Mouse (Mus musculus): Measurements from ENCODE around the gene Pigz.

The Pigz gene

DNA sequence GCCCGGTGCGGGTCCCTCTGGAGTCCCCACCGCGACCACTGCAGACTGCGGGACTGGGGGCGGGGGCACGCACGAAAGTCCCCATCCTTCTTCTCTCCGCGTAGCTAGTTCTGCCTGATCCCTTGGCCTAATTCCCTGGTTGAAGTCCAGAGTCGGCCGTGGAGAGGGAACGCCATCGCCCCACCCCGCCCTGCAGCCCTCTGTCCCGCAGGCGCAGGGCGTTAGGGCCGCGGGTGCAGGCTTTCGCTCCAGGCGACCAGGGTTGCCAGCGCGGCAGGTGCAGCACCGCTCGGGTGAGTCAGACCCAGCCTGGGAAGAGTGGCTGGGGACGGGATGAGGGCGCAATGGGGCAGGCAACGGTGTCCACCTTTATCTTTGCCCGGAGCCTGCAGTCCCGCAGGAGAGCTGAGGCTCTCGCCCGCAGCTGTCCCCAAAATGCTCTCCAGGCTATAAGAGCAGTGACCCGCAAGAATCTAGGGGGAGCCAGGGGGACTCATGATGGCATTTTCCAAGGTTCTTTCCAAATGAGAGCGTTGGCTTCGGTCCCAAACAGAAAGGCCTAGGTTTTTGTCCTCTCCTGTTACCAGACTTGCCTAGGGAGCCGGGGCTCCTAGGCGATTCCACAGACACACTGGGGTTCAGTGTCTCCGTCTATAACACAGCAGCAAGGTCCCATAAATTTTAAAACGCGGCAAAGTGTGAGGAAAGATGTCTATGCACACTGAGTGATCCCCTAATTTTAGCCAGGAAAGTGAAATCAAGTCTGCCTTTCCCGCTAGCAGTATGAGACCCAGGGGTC, at the start of gene Pigz:
TSS of gene Pigz (plus strand) at position 101 of the 799 bp plus-strand sequence.
- peak; percentile 55 for DNase-seq

- DNase-seq, result no peak
Observed at GRCm38 (mm10) chr16:31883902-31884301, 49.7 kb upstream of the Pigz start.

DNA sequence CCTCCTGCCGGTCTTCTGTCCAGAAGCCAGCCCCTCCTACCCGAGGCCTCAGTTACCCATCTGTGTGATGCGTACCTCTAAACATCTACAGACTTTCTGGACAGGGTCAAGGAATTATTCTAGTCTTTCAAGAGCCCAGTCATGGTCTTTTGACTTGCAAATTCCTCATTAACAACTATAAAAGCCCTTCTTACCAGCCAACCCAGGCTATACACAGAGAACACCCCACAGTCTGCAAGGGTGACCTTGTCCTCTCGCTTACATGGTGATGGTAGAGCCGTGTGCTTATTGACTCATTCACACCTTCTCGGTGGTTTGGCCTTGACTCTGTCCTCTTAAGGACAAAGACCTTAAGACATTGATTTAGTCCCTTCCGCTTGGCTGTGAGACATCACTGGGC, 42.7 kb upstream of the Pigz start:
- no peak for DNase-seq

GRCm38 (mm10) chr16:31893396-31894141, 40.1 kb upstream of the Pigz start:
- DNase-seq, result no peak

DNA sequence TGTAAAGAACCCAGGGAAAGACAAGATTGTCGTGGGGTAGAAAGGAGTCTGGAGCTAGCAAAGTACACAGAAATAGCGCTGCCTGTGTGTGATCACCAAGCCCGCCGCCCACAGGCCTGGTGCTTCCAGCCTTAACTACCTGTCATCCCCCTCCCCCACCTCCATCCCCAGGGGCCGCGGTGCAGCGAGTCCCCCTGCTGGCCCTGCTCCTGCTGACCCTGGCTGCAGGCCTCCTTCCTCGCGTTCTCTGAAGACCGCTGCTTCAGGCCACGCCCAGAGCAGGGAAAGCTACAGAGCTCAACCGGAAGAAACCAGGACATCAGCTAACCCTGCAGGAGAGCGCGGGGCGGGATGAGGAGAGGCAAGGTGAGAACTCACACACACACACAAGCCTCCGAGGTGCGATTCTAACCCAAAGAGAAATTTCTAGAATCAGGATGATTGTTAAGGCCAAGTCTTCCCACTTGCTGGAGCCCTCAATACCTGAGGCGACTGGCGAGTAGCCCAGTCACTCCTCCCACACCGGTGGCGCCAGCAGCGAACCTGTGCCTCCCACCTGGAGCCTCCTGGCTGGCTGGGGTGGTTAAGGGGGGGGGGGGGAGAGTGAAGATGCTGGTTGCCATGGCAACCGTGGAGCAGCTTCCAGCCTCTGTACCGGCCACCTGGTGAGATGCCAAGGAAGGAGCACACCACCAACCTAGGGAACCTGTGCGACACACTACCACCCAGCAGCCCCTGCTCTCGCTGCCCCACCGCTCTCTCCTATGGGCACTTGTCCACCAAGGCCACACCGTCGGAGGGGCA, 36.5 kb upstream of the Pigz start:
- DNase-seq, result peak; percentile 61

- DNase-seq, result peak; percentile 72
Observed at GRCm38 (mm10) chr16:31898546-31899326, 34.9 kb upstream of the Pigz start.

DNA sequence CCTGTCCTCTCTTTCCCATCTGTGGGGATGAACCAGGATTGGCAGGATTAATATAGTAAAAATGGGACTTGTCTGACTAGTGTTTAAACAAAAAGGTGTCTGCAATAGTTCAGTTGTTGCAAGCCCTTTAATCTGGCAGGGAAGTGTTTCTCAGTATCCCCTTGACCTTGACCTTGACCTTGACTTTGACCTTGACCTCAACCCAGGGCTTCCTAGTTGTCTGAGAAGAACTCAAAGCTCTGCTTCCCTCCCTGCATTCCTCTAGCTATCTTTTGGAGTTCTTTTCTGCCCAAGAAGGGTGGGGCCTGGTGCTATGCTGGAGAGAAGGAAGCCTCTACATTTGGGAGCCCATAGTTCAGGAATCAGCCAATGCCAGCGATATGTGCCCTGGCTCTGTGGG, 31.8 kb upstream of the Pigz start:
- no peak for DNase-seq

DNA sequence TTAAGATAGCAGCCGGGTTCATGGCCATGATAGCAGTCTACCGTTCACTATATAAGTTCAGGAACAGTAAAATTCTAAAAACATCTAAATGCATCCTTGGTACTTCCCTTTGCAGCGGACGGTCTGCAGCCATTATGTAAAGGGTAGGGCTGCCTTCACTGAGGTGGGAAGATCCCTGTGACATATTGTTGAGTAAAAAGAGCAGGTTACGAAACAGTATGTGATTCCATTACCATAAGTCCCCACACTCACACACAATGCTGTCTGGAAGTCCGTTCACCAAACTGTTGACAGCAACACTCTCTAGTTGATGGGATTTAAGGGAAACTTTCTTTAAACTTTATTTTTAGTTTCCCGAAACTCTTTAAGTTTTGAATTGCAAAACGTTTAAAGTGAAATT, 30.4 kb upstream of the Pigz start:
- DNase-seq, result no peak

DNA sequence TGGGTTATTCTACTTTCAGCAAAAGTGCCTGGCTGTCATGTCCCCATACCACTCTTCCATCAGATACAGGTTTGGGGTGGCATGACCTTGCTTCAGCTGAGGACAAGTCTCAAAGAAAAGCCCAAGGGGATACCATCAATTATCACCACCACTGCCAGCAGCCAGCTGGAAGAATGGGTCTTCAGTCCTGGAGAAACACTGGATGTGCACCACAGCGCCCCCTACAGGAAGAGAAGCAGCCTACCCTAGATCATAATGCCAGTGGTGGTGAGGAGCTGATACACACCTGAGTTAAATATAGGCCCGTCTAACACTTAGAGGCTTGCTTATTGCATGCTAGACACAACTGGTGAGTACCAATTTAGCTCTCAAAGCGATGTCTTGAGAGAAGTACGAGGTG, 28.3 kb upstream of the Pigz start:
- DNase-seq, result no peak

DNA sequence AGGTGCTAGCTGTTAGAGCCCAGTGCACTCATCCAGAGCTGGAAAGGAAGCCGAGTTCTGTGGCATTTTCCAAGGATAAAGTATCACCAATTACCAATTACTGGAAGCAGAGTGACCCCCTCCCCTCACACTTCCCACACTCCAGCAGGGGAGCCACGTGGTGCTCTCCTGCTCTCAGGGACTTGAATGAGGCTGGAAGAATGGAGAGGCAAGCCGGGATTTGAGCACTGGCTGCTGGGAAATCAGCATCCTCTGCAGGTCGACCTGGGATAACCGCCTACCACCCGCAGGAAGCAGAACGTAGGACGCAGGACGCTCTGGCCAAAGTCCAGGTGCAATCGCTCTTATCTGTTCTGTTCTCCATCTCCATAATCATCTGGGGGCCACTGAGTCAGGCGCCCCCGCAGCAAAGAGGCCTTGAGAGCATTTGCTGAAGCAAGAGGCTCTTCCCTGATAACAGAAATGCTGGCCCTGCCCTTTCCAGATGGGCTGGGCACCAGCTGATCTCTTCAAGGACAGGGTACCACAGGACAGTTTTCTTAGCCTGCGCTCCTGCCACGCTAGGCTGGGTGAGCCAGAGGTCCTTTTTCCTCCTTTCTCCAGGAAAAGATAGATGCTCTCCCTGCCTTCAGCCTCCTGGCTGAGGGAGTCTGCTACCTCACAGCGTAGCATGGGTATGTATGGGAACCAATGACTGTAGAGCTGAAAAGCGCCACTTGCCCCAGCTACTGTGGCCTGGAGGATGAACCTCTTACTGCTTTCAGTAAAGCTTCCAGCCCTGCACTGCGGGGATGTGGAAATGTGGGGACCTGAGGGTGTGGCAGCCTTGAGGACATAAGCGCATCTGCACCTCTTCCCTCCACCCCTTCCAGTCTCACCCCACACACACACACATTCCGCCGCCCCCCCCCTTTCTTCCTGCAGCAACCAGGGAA, 27.5 kb upstream of the Pigz start:
- no peak for DNase-seq

- no peak for DNase-seq
Observed at GRCm38 (mm10) chr16:31906896-31907295, 26.8 kb upstream of the Pigz start.

DNA sequence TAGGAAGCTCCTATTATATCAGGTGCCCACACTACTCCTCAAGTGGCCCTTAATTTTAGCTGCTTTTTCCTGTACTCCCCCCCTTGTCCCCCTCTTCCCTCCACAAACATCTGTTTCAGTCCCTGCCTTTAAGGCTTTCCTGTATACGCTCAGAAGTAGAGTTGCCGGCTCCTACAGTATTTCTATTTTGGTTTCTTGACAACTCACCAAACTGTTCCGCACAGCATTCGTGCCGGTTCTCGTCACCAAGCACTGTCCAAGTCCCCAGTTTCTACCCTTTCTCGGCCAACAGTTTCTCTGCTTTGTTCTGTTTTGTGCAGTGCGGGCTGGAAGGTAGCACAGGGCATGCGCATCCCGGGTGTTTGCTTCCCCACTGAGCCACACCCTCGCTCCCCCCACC, 24.7 kb upstream of the Pigz start:
- no peak for DNase-seq

- DNase-seq, result no peak
Observed at GRCm38 (mm10) chr16:31910281-31910847, 23.3 kb upstream of the Pigz start.

GRCm38 (mm10) chr16:31917776-31918175, 15.9 kb upstream of the Pigz start:
- DNase-seq, result no peak

- DNase-seq, result peak; percentile 79
Observed at GRCm38 (mm10) chr16:31918248-31918724, 15.4 kb upstream of the Pigz start.

GRCm38 (mm10) chr16:31924368-31924767, 9.3 kb upstream of the Pigz start:
- no peak for DNase-seq

- DNase-seq, result no peak
Observed at GRCm38 (mm10) chr16:31926091-31926490, 7.6 kb upstream of the Pigz start.

- DNase-seq, result no peak
Observed at GRCm38 (mm10) chr16:31926547-31927182, 7.0 kb upstream of the Pigz start.

- no peak for DNase-seq
Observed at GRCm38 (mm10) chr16:31927412-31927811, 6.2 kb upstream of the Pigz start.

GRCm38 (mm10) chr16:31931330-31931729, 2.3 kb upstream of the Pigz start:
- DNase-seq, result no peak
